Mouse (Mus musculus): Measurements from ENCODE around the gene Rab3a. TPM values are rescaled to one million over a fixed set of nuclear protein-coding genes. Genes with fewer than 3 reads are reported as not detected.

Gene Rab3a
- polyA plus RNA-seq, 1 experiment, result 1,054 TPM

DNA sequence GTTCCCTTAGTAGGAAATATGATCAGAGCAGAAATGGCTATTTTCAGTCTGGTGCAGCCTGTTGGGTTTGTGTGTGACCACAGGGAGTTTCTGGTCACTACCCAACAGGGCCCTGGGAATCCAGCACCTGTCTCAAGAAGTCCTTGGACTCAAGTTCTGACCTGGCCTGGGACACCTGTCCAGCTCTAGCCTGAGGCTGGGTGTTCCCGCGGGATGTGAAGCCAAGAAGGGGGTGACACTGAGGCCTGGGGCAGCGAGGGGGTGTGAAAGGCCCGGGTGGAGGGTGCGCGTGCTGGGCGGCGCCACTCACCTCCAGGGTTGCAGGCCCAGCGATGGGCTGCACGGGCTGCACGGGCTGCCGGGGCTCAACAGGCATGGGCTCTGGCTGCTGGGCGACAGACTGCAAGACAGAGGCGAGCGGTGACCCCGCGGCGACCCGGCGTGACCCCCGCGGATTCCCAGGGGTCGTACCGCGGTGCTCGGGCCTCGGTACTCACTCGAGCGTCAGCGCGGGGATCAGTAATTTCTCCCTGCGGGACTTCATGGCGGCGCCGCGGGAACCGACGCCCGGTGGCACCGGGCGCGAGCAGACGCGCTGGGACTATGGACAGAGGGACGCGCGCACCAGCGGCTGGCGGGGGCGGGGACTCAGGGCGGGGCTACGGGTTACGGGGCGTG lies 42.1 kb downstream of the Rab3a start:
- DNase-seq (ENCODE audit: extremely low spot score in 1 of 2, low spot score in 1 of 2), result no peak

GRCm38 (mm10) chr8:70797081-70798070 lies 42.9 kb downstream of the Rab3a start:
- peak; percentile 89 to 91 for DNase-seq (ENCODE audit: extremely low spot score in 1 of 2, low spot score in 1 of 2)

GRCm38 (mm10) chr8:70798281-70798680 lies 43.8 kb downstream of the Rab3a start:
- peak in 1 of 2 experiments; percentile 63 for DNase-seq (ENCODE audit: extremely low spot score in 1 of 2, low spot score in 1 of 2)

DNA sequence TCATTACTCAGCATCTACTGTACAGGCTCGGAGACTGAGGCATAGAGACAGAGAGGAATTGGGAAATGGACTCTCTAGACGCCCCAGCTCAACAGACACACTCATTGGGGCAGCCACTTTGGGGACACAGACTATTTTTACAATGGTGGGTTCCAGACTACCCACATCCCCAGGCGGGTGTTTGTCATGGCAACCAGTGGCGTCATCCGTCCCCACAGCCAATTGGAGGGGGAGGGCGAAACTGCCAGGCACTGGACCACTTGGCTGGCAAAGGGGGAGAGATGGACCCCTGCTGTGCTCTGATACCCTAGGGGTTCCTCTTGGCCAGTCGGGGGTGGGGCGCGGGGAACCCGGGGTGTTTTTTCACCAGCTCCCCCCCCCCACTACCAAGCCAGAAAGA lies 46.2 kb downstream of the Rab3a start:
- peak in 1 of 2 experiments; percentile 77 for DNase-seq (ENCODE audit: extremely low spot score in 1 of 2, low spot score in 1 of 2)

DNA sequence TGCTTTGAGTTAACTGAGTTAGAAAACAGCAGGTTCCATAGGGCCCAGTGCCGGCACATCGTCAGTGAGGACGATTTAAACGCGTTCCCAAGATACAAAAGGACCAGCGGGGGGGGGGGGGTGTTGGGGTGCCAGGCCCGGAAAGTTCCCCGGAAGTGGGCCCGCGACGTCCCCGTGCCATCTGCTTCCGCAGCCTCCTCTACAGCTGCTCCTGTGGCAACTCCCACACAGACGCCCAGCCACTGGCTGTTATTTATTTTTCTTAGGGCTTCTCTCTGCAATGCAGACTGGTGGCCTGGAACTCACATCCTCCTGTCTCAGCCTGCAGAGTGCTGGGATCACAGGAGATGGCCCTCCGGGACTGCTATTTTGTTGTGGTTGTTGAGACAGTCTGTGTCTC lies 46.7 kb downstream of the Rab3a start:
- DNase-seq (ENCODE audit: extremely low spot score in 1 of 2, low spot score in 1 of 2), result peak in 1 of 2 experiments; percentile 87

DNA sequence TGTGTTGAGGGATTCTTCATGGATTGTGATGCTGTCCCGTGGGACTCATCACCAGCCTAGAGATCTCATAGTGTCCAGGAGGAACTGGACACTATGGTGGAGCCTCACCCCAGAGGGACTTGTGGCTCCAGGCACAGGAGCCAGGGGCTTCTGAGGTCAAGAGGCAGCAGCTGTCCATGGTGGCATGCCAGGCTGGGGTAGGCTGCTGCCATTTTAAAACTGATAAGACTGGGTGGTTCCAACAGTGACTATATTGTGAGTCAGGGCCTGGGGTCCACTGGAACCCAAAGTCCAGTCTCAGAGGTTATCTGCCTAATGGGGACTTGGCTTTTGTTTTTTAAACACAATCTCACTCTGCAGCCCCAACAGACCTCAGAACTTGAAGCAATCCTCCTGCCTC lies 47.4 kb downstream of the Rab3a start:
- no peak for DNase-seq (ENCODE audit: extremely low spot score in 1 of 2, low spot score in 1 of 2)

DNA sequence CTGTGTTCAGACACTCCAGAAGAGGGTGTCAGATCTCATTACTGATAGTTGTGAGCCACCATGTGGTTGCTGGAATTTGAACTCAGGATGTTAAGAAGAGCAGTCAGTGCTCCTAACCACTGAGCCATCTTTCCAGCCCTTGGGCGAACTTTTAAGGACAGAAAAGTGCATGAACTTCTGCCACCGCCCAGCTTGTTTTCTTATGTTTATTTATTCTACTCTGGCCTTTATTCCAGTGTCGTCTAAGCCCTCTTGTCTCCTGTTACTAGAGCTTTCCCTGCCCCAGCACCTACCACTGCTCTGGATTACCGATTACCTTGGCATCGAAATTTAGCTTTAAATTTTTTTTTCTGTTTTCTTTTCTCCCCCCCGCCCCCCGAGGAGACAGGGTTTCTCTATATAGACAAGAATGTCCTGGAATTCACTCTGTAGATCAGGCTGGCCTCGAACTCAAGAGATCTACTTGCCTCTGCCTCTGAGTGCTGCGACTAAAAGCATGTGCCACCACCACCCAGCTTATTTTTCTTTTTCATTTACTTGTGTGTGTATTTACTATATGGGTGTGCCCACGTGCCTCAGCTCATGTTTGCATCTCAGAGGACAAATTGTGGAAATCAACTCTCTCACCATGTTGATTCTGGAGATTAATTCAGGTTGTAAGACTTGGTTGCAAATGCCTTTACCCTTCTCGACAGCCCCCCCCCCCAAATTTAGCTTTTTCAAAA lies 48.5 kb downstream of the Rab3a start:
- no peak for DNase-seq (ENCODE audit: extremely low spot score in 1 of 2, low spot score in 1 of 2)

DNA sequence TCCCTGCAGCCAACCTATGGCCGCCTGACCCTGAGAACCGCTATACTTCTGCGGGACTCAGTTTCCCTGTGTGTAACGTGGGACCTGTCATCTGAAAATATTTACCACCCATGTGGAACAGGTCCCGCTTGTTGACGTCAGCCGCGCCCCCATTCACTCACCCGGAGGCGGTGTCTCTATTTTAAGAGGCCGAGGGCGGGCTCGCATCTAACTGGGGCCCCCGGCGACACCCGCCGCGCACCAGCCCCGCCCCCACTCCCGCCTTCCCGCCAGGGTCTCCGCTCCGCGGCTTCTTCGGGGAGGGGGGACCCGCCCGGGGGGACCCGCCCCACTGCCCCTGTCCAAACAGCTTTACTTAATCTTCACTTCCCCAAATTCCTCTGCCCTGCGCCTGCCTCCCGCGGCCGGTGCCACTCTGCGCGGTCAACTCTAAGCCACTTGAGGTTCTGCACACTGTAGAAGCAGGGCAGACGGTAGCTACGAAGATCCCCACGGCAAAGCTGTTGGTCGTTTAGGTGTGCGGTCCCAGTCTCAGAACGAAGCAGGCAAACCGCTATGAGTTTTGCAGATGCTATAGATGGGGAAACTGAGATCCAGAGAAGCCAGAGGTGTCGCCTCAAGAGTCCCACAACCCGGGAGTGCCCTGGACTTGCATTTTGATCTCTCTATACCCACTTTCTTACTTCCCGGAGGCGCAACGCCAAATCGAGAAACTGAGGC lies 49.4 kb downstream of the Rab3a start:
- peak in 1 of 2 experiments; percentile 88 for DNase-seq (ENCODE audit: extremely low spot score in 1 of 2, low spot score in 1 of 2)

GRCm38 (mm10) chr8:70804481-70805206 lies 50.2 kb downstream of the Rab3a start, which contains the start of gene Mast3:
TSS of gene Mast3 (minus strand) at chr8:70805054.
- DNase-seq (ENCODE audit: extremely low spot score in 1 of 2, low spot score in 1 of 2), result peak in 1 of 2 experiments; percentile 85

DNA sequence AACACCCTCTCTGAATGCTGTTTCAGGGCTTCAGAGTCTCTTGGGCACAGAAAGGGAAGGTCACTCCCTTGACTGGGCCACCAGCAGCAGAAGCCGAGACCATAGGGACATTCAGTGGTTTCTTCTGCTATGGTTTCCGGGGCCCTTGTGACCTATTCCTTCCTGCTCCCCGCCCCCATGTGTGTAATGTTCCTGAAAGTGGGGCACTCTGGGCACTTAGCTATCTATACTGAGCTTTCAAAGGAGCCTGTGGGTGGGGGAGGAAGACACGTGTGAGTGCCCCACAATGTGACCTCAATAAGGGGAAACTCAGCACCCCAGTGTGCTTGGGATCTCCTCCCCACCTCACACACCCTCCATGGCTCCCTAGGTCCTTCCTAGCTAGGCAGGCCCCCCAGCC lies 52.1 kb downstream of the Rab3a start:
- no peak for DNase-seq (ENCODE audit: extremely low spot score in 1 of 2, low spot score in 1 of 2)

- DNase-seq (ENCODE audit: extremely low spot score in 1 of 2, low spot score in 1 of 2), result no peak
Measured at GRCm38 (mm10) chr8:70807304-70807703, 52.8 kb downstream of the Rab3a start.

- DNase-seq (ENCODE audit: extremely low spot score in 1 of 2, low spot score in 1 of 2), result no peak
Measured at GRCm38 (mm10) chr8:70808239-70808638, 53.8 kb downstream of the Rab3a start, which contains the start of gene Il12rb1. TSS of gene Il12rb1 (plus strand) at chr8:70808449.

Other genes starting within 250 kb of the Rab3a start
- 197 and 210 TPM in 2 replicates for gene Rex1bd, start 247.9 kb upstream of the Rab3a start, polyA plus RNA-seq (2012; rRNA removed)
- 901 and 1,108 TPM in 2 replicates for gene Uba52, start 243.9 kb upstream of the Rab3a start, polyA plus RNA-seq (2012; rRNA removed)
- gene Fkbp8, start 227.0 kb upstream of the Rab3a start, polyA plus RNA-seq (2012; rRNA removed), result 560 and 609 TPM in 2 replicates
- gene Kxd1, start 226.7 kb upstream of the Rab3a start, polyA plus RNA-seq (2012; rRNA removed), result 60.6 and 61.4 TPM in 2 replicates
- 25.1 and 25.6 TPM in 2 replicates for gene Ell, start 215.2 kb upstream of the Rab3a start, polyA plus RNA-seq (2012; rRNA removed)
- 69.0 and 81.9 TPM in 2 replicates for gene Isyna1, start 160.3 kb upstream of the Rab3a start, polyA plus RNA-seq (2012; rRNA removed)
- 266 and 276 TPM in 2 replicates for gene Ssbp4, start 145.8 kb upstream of the Rab3a start, polyA plus RNA-seq (2012; rRNA removed)
- gene Lrrc25, start 138.5 kb upstream of the Rab3a start, polyA plus RNA-seq (2012; rRNA removed), result 0.78 and 0.86 TPM in 2 replicates
- gene Gdf15, start 122.2 kb upstream of the Rab3a start, polyA plus RNA-seq (2012; rRNA removed), result 0.15 and 0.20 TPM in 2 replicates
- 17.2 and 25.8 TPM in 2 replicates for gene Pgpep1, start 94.3 kb upstream of the Rab3a start, polyA plus RNA-seq (2012; rRNA removed)
- gene Lsm4, start 81.4 kb upstream of the Rab3a start, polyA plus RNA-seq (2012; rRNA removed), result 113 and 128 TPM in 2 replicates
- gene Jund, start 55.7 kb upstream of the Rab3a start, polyA plus RNA-seq (2012; rRNA removed), result 226 and 228 TPM in 2 replicates
- 0.32 and 0.40 TPM in 2 replicates for gene Iqcn, start 51.2 kb upstream of the Rab3a start, polyA plus RNA-seq (2012; rRNA removed)
- gene Gm3336, start 36.1 kb upstream of the Rab3a start, polyA plus RNA-seq (2012; rRNA removed), result 0.12 TPM in 1 of 2 replicates, not detected in the other
- 4.6 and 5.1 TPM in 2 replicates for gene Pde4c, start 31.0 kb upstream of the Rab3a start, polyA plus RNA-seq (2012; rRNA removed)
- 47.6 and 60.6 TPM in 2 replicates for gene Mpv17l2, start 6.3 kb downstream of the Rab3a start, polyA plus RNA-seq (2012; rRNA removed)
- gene Pik3r2, start 22.0 kb downstream of the Rab3a start, polyA plus RNA-seq (2012; rRNA removed), result 180 and 183 TPM in 2 replicates
- 178 and 202 TPM in 2 replicates for gene Mast3, start 50.4 kb downstream of the Rab3a start, polyA plus RNA-seq (2012; rRNA removed)
- 0.48 and 0.71 TPM in 2 replicates for gene Il12rb1, start 53.8 kb downstream of the Rab3a start, polyA plus RNA-seq (2012; rRNA removed)
- 24.6 and 27.8 TPM in 2 replicates for gene Arrdc2, start 85.0 kb downstream of the Rab3a start, polyA plus RNA-seq (2012; rRNA removed)
- gene Kcnn1, start 108.6 kb downstream of the Rab3a start, polyA plus RNA-seq (2012; rRNA removed), result 25.2 and 27.9 TPM in 2 replicates
- gene Ccdc124, start 119.3 kb downstream of the Rab3a start, polyA plus RNA-seq (2012; rRNA removed), result 185 and 189 TPM in 2 replicates
- gene Slc5a5, start 138.1 kb downstream of the Rab3a start, polyA plus RNA-seq (2012; rRNA removed), result 9.9 and 12.3 TPM in 2 replicates
- gene Rpl18a, start 142.7 kb downstream of the Rab3a start, polyA plus RNA-seq (2012; rRNA removed), result 1,785 and 1,788 TPM in 2 replicates
- gene Map1s, start 151.3 kb downstream of the Rab3a start, polyA plus RNA-seq (2012; rRNA removed), result 64.9 and 66.1 TPM in 2 replicates

All from frontal cortex, adult 2 months (tissue).